Comparison of ENCODE assay signal across 9 mouse cellular contexts in the genomic region with DNA sequence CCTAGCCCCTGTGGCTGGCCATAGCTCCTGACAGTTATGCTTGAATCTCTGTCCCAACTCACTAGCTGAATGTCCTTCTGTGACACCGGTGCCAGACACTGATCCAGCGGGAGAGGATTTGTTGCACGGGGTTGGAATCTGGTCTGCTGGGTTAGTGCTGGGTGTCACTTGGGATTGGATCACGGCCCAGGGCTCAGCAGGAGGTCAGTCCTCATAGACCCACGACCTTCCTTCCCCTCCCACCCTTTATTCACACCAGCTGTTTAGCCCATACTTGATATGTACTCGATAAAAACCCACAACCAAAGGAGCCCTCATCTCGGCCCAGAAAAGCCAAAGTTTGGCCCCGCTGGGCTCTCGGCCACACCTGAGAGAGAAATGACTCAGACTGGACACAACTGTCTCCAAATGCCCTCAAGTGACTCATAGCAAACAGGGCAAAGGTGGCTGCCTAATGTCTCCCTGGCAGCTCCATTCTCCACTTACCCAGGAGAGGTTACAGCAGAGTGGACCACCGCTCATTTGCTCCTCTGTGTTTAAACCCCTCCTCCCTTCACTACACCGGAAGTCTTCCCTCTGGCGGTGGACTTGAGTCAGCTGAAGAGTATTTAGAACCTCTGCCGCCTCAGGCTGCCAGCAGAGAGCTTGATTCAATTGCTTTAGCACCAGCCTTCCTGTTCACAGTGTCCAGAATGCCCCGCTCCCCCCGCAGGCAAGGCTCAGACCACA. TPM values are rescaled to one million over a fixed set of nuclear protein-coding genes. Genes with fewer than 3 reads are reported as not detected.
DNase-seq lines count a peak whose midpoint lies in the region; ATAC-seq and TF ChIP-seq lines count a peak whose summit lies in the region.
"Had no signal": no experiment of that assay in that cellular context is flagged by ENCODE, and none has a peak within 500 bp of the region (broad histone marks: within the 10 kb centered on the region; RNA-seq: fewer than 3 reads in every experiment).

No protein-coding gene starts in this region.

- no peak overlapping the region for H3K27ac ChIP-seq in forebrain, embryonic 14.5 days (ENCODE audit: low read depth, low read length)
- H3K27ac ChIP-seq in forebrain, embryonic 13.5 days = no peak overlapping the region
- H3K27ac ChIP-seq in thymus, adult 2 months (ENCODE audit: control insufficient read depth, insufficient read depth, low read length) = no peak overlapping the region

- H3K9me3 ChIP-seq in forebrain, embryonic 14.5 days (replicated peaks; ENCODE audit: control insufficient read depth, low read length) = no peaks in the 10 kb centered on the region
- H3K9me3 ChIP-seq in forebrain, embryonic 13.5 days (replicated peaks) = no peaks in the 10 kb centered on the region
- H3K9me3 ChIP-seq: megakaryocyte, embryonic 14.5 days had no signal

- no peak overlapping the region for H3K4me2 ChIP-seq in forebrain, embryonic 14.5 days (ENCODE audit: low read length)
- H3K4me2 ChIP-seq in forebrain, embryonic 13.5 days = no peak overlapping the region

- no peak overlapping the region for H3K9ac ChIP-seq in forebrain, embryonic 14.5 days (ENCODE audit: low read length)
- no peak overlapping the region for H3K9ac ChIP-seq in forebrain, embryonic 13.5 days

- H3K36me3 ChIP-seq in forebrain, embryonic 14.5 days (ENCODE audit: control insufficient read depth, insufficient read depth, low read length) = no peaks in the 10 kb centered on the region
- no peaks in the 10 kb centered on the region for H3K36me3 ChIP-seq in forebrain, embryonic 13.5 days (ENCODE audit: poor library complexity, severe bottlenecking)
- no peaks in the 10 kb centered on the region for H3K36me3 ChIP-seq in thymus, adult 2 months (ENCODE audit: control insufficient read depth, insufficient read depth, low read length)

- TF ChIP-seq CTCF in thymus, adult 2 months (IDR thresholded peaks at IDR 0.05; ENCODE audit: borderline replicate concordance, control insufficient read depth, extremely low read depth, insufficient read depth, low read length, poor library complexity) = no peak

- no peak for TF ChIP-seq POLR2A in thymus, adult 2 months (IDR thresholded peaks at IDR 0.05; ENCODE audit: control insufficient read depth, extremely low read depth, insufficient read depth, low read length, poor library complexity)

- no peak for ATAC-seq in forebrain, embryonic 14.5 days
- ATAC-seq in forebrain, embryonic 13.5 days = no peak

- no peaks in the 10 kb centered on the region; the same call in 1 of the 2 replicates for H3K4me1 ChIP-seq in forebrain, embryonic 14.5 days (ENCODE audit: control insufficient read depth, insufficient read depth, low read length)
- H3K4me1 ChIP-seq in forebrain, embryonic 13.5 days = peaks cover 26% of the 10 kb centered on the region
- peaks cover 4% of the 10 kb centered on the region for H3K4me1 ChIP-seq in thymus, adult 2 months (replicated peaks; ENCODE audit: control insufficient read depth, insufficient read depth, low read length)

- H3K27me3 ChIP-seq in forebrain, embryonic 14.5 days (replicated peaks; ENCODE audit: control insufficient read depth, insufficient read depth, low read length) = no peaks in the 10 kb centered on the region
- H3K27me3 ChIP-seq in forebrain, embryonic 13.5 days = no peaks in the 10 kb centered on the region
- H3K27me3 ChIP-seq in thymus, adult 2 months (ENCODE audit: control insufficient read depth, insufficient read depth, low read length) = no peaks in the 10 kb centered on the region

- peak; percentile 61 for DNase-seq in forebrain, embryonic 14.5 days (ENCODE audit: low spot score)
- peak; percentile 37 for DNase-seq in thymus, adult 2 months
- no peak for DNase-seq in thymus, adult 18-20 months
- DNase-seq in kidney, postnatal 10 days = peak; percentile 51
- DNase-seq in urinary bladder, postnatal 36 days (ENCODE audit: low spot score in 2 of 2) = peak; percentile 14 to 26
- no peak for DNase-seq in cerebellum, adult 11-12 months
- DNase-seq in heart, adult 11 months = no peak

- WGBS in forebrain, embryonic 14.5 days = 56% methylated on average over 15 of the region's 15 CpGs
- 54% methylated on average over 15 of the region's 15 CpGs for WGBS in forebrain, embryonic 13.5 days
- WGBS in thymus, adult 2 months = 64% methylated on average over 15 of the region's 15 CpGs

- H3K4me3 ChIP-seq in forebrain, embryonic 14.5 days (ENCODE audit: low read depth, low read length) = no peak overlapping the region
- H3K4me3 ChIP-seq in forebrain, embryonic 13.5 days = no peak overlapping the region
- H3K4me3 ChIP-seq in thymus, adult 2 months (ENCODE audit: control insufficient read depth, insufficient read depth, low read length) = no peak overlapping the region
- H3K4me3 ChIP-seq: megakaryocyte, embryonic 14.5 days had no signal

RNA-seq across cellular contexts. Expression of a gene that starts 27.2 kb away (rescaled TPM):
- not detected in 2 replicates for polyA plus RNA-seq in forebrain, embryonic 14.5 days (2014; fragmentation: Nextera tagmentation; extraction: Ambion mirVana)
- not detected in 2 replicates for polyA plus RNA-seq in forebrain, embryonic 13.5 days (2015; fragmentation: Nextera tagmentation; extraction: Ambion mirVana)
- polyA plus RNA-seq in thymus, adult 2 months (2012; rRNA removed) = 0.31 TPM in 1 of 2 replicates, not detected in the other

Comparison
In these comparisons a context has a peak if more than half of its experiments do, and no peak if none do; other contexts are left out.
1. DNase-seq: peak in forebrain, embryonic 14.5 days (single experiment), thymus, adult 2 months (single experiment), kidney, postnatal 10 days (single experiment) and urinary bladder, postnatal 36 days (2 of 2); none in thymus, adult 18-20 months (0 of 2), cerebellum, adult 11-12 months (single experiment) and heart, adult 11 months (single experiment).